19 mouse cellular contexts compared by ENCODE assay signal in the genomic region with DNA sequence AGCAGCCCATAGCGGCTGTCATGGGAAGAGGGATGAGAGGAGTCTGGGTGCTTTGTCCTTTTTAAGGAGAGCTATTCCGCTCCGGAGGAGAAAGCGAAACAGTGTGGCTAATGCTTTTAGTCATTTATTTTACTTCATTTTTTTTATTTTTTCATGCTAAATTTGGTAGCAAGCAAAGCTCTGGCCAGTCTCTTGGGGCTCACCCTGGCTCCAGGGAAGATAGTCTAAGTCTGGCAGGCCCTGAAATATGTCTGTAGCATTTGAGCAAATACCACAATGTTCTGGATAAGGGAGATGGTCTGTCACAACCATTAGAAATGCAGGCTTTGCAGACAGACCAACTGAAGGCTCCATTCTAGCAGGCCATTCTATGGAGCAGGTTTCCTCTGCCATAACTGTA.
A peak's percentile ranks its signal among the peaks of the same experiment; 100 is the strongest.
DNase-seq lines count a peak whose midpoint lies in the region; ATAC-seq and TF ChIP-seq lines count a peak whose summit lies in the region.
"Had no signal": no experiment of that assay in that cellular context is flagged by ENCODE, and none has a peak within 500 bp of the region (broad histone marks: within the 10 kb centered on the region; RNA-seq: fewer than 3 reads in every experiment).

No protein-coding gene starts in this region.

- H3K27me3 ChIP-seq in heart, adult 2 months (ENCODE audit: control insufficient read depth, insufficient read depth, low read length): no peaks in the 10 kb centered on the region
- no peaks in the 10 kb centered on the region for H3K27me3 ChIP-seq in heart, embryonic 10.5 days (ENCODE audit: insufficient read depth, poor library complexity, severe bottlenecking)
- H3K27me3 ChIP-seq in neural tube, embryonic 11.5 days (ENCODE audit: control insufficient read depth, insufficient read depth, low read length): no peaks in the 10 kb centered on the region
- no peaks in the 10 kb centered on the region for H3K27me3 ChIP-seq in myocyte (ENCODE audit: control insufficient read depth, insufficient read depth, insufficient read length)
- H3K27me3 ChIP-seq: stomach, embryonic 15.5 days had no signal

- H3ac ChIP-seq in myocyte (ENCODE audit: control insufficient read depth, insufficient read length): no peak overlapping the region

- TF ChIP-seq POLR2A in heart, adult 2 months (IDR thresholded peaks at IDR 0.05; ENCODE audit: insufficient read depth, low read depth, low read length): no peak
- TF ChIP-seq POLR2A in myocyte (IDR thresholded peaks at IDR 0.05; ENCODE audit: insufficient read length, low read depth): no peak

- no peak for TF ChIP-seq EP300 in heart, adult 2 months (IDR thresholded peaks at IDR 0.05; ENCODE audit: insufficient read depth, low read depth, low read length)

- no peaks in the 10 kb centered on the region for H3K79me2 ChIP-seq in heart, adult 2 months (replicated peaks; ENCODE audit: control insufficient read depth, insufficient read depth, low read length)
- H3K79me2 ChIP-seq in myocyte (ENCODE audit: control insufficient read depth, insufficient read depth): no peaks in the 10 kb centered on the region

- TF ChIP-seq CTCF in heart, adult 2 months (IDR thresholded peaks at IDR 0.05): no peak

- H3K36me3 ChIP-seq in heart, adult 2 months (ENCODE audit: control insufficient read depth, insufficient read depth, low read length): no peaks in the 10 kb centered on the region
- no peaks in the 10 kb centered on the region for H3K36me3 ChIP-seq in heart, embryonic 10.5 days
- H3K36me3 ChIP-seq in neural tube, embryonic 11.5 days (ENCODE audit: control insufficient read depth, insufficient read depth, low read length): no peaks in the 10 kb centered on the region
- no peaks in the 10 kb centered on the region for H3K36me3 ChIP-seq in myocyte (ENCODE audit: control insufficient read depth, insufficient read depth)
- H3K36me3 ChIP-seq: limb, embryonic 13.5 days; stomach, embryonic 15.5 days had no signal

- H3K27ac ChIP-seq in heart, adult 2 months: peak overlapping the region; percentile 31
- H3K27ac ChIP-seq in heart, embryonic 10.5 days: no peak overlapping the region
- H3K27ac ChIP-seq in neural tube, embryonic 11.5 days (ENCODE audit: low read depth, low read length): 0 out of 2 replicates have a peak overlapping the region, but pooled peaks have one; percentile 1
- H3K27ac ChIP-seq: kidney, postnatal 0 days; limb, embryonic 13.5 days; liver, embryonic 14.5 days had no signal

- intact Hi-C loops in heart, adult 2 months (cut with DNase I): no loop called here

- H3K4me2 ChIP-seq in neural tube, embryonic 11.5 days (ENCODE audit: low read depth): no peak overlapping the region
- peak overlapping the region; percentile 79 for H3K4me2 ChIP-seq in myocyte (ENCODE audit: low read depth)

- no peak overlapping the region for H3K4me3 ChIP-seq in heart, adult 2 months
- H3K4me3 ChIP-seq in heart, embryonic 10.5 days: no peak overlapping the region
- no peak overlapping the region for H3K4me3 ChIP-seq in neural tube, embryonic 11.5 days (ENCODE audit: low read depth, low read length)
- H3K4me3 ChIP-seq in myocyte: no peak overlapping the region
- H3K4me3 ChIP-seq: limb, embryonic 13.5 days; stomach, embryonic 15.5 days had no signal

- peaks cover 1% of the 10 kb centered on the region; the same call in 1 of the 2 replicates for H3K4me1 ChIP-seq in heart, adult 2 months (ENCODE audit: control insufficient read depth, insufficient read depth, low read length)
- no peaks in the 10 kb centered on the region for H3K4me1 ChIP-seq in heart, embryonic 10.5 days
- H3K4me1 ChIP-seq in neural tube, embryonic 11.5 days (ENCODE audit: control insufficient read depth, insufficient read depth, low read length): peaks cover 19% of the 10 kb centered on the region

- no peak for ATAC-seq in cerebellum, adult (ENCODE audit: insufficient number of reproducible peaks, low FRiP score, low TSS enrichment)
- ATAC-seq in neural tube, embryonic 11.5 days (ENCODE audit: insufficient read depth, low FRiP score, low TSS enrichment): no peak
- ATAC-seq: activated CD4-positive, CD25-positive, alpha-beta regulatory T cell, adult 4 months; forebrain, embryonic 14.5 days; intestine, postnatal 0 days; Patski had no signal

- no peak overlapping the region for H3K9ac ChIP-seq in heart, adult 2 months (ENCODE audit: low read depth, low read length)
- H3K9ac ChIP-seq in neural tube, embryonic 11.5 days (ENCODE audit: low read length): no peak overlapping the region
- H3K9ac ChIP-seq: limb, embryonic 13.5 days; liver, embryonic 14.5 days; stomach, embryonic 15.5 days had no signal

- 71% methylated on average over 4 of the region's 4 CpGs for WGBS in heart, adult 2 months
- 74% methylated on average over 4 of the region's 4 CpGs for WGBS in heart, embryonic 10.5 days
- WGBS in neural tube, embryonic 11.5 days: 53% methylated on average over 4 of the region's 4 CpGs

- DNase-seq in cerebellum, postnatal 10 days: peak; percentile 30 to 36
- peak; percentile 24 to 29 for DNase-seq in heart, adult 2 months
- no peak for DNase-seq in heart, embryonic 10.5 days (ENCODE audit: low spot score)
- peak; percentile 26 for DNase-seq in neural tube, embryonic 11.5 days (ENCODE audit: low spot score)
- no peak for DNase-seq in neural tube, embryonic 10.5 days (ENCODE audit: extremely low spot score, low spot score)
- no peak for DNase-seq in right cerebral cortex, adult 18-20 months
- DNase-seq: midbrain, embryonic 14.5 days; right cerebral cortex, postnatal 14 days; thymus, adult 2 months had no signal

- H3K9me3 ChIP-seq in heart, embryonic 10.5 days: no peaks in the 10 kb centered on the region
- no peaks in the 10 kb centered on the region for H3K9me3 ChIP-seq in neural tube, embryonic 11.5 days (ENCODE audit: control insufficient read depth, low read length)
- H3K9me3 ChIP-seq: stomach, embryonic 15.5 days had no signal

TF ChIP-seq in myocyte, 11 proteins besides CTCF, POLR2A, EP300 and RAD21:
- TF ChIP-seq TCF12 (IDR thresholded peaks at IDR 0.05; ENCODE audit: insufficient read depth, poor library complexity, severe bottlenecking) (no peak), MYOG (IDR thresholded peaks at IDR 0.05; ENCODE audit: control insufficient read depth in 1 of 3, insufficient read depth in 1 of 3, insufficient read length in 2 of 3, low read depth in 2 of 3) (no peak), MAX (IDR thresholded peaks at IDR 0.05; ENCODE audit: low read depth) (no peak), TCF3 (IDR thresholded peaks at IDR 0.05; ENCODE audit: insufficient read length, low read depth) (no peak), POLR2AphosphoS2 (IDR thresholded peaks at IDR 0.05; ENCODE audit: insufficient read length, low read depth) (no peak), MYOD1 (IDR thresholded peaks at IDR 0.05; ENCODE audit: control insufficient read depth in 1 of 3, insufficient read length in 2 of 3, low read depth in 2 of 3) (no peak), CEBPB (IDR thresholded peaks at IDR 0.05; ENCODE audit: insufficient read depth, poor library complexity, severe bottlenecking) (no peak), USF1 (IDR thresholded peaks at IDR 0.05; ENCODE audit: low read depth) (no peak), SRF (IDR thresholded peaks at IDR 0.05; ENCODE audit: control insufficient read depth, insufficient read length, low read depth) (no peak), REST (IDR thresholded peaks at IDR 0.05; ENCODE audit: insufficient read depth, insufficient read length) (no peak), E2F4 (IDR thresholded peaks at IDR 0.05; ENCODE audit: insufficient read depth) (no peak)
TF ChIP-seq in myocyte: peak in this region for 0.

Comparison
In these comparisons a context has a peak if more than half of its experiments do, and no peak if none do; other contexts are left out.
1. DNase-seq: peak in cerebellum, postnatal 10 days (2 of 2), heart, adult 2 months (2 of 2) and neural tube, embryonic 11.5 days (single experiment); none in heart, embryonic 10.5 days (single experiment), neural tube, embryonic 10.5 days (single experiment) and right cerebral cortex, adult 18-20 months (single experiment).